Mouse (Mus musculus): ENCODE measurements around the gene Med27. TPM values are rescaled to one million over a fixed set of nuclear protein-coding genes. Genes with fewer than 3 reads are reported as not detected.

Gene Med27
- polyA plus RNA-seq, 1 experiment: 44.0 TPM

DNA sequence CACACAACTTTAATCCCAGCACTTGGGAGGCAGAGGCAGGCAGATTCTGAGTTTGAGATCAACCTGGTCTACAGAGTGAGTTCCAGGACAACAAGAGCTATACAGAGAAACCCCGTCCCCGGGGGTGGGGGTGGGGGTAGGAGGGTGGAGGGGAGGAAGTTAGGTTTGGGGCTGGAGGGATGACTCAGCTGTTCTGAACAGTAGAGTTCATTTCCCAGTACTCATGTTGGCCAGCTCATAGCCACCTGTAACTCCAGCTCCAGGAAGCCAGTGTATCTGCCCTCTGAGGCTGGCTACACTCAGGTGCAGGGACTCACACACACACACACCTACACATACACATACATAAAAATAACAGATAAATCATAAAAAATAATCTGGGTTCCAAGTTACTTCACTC lies 111.1 kb downstream of the Med27 start:
- no peaks in the 10 kb centered on the region for H3K36me3 ChIP-seq (ENCODE audit: control insufficient read depth, insufficient read depth)
- no peak overlapping the region for H3K4me3 ChIP-seq
- no peak overlapping the region for H3ac ChIP-seq (ENCODE audit: control insufficient read depth, insufficient read length)
- no peak for TF ChIP-seq USF1 (IDR thresholded peaks at IDR 0.05; ENCODE audit: low read depth)
- no peak for TF ChIP-seq POLR2AphosphoS2 (IDR thresholded peaks at IDR 0.05; ENCODE audit: insufficient read length, low read depth)
- no peak for TF ChIP-seq TCF12 (IDR thresholded peaks at IDR 0.05; ENCODE audit: insufficient read depth, poor library complexity, severe bottlenecking)
- no peak for TF ChIP-seq MYOD1 (IDR thresholded peaks at IDR 0.05; ENCODE audit: control insufficient read depth in 1 of 3, insufficient read length in 2 of 3, low read depth in 2 of 3)
- no peak for TF ChIP-seq MYOG (IDR thresholded peaks at IDR 0.05; ENCODE audit: control insufficient read depth in 1 of 3, insufficient read depth in 1 of 3, insufficient read length in 2 of 3, low read depth in 2 of 3)
- TF ChIP-seq E2F4 (IDR thresholded peaks at IDR 0.05; ENCODE audit: insufficient read depth): no peak
- TF ChIP-seq POLR2A (IDR thresholded peaks at IDR 0.05; ENCODE audit: insufficient read length, low read depth): no peak
- H3K27me3 ChIP-seq (ENCODE audit: control insufficient read depth, insufficient read depth, insufficient read length): no peaks in the 10 kb centered on the region
- no peak overlapping the region for H3K4me2 ChIP-seq (ENCODE audit: low read depth)
- H3K79me2 ChIP-seq (ENCODE audit: control insufficient read depth, insufficient read depth): no peaks in the 10 kb centered on the region

DNA sequence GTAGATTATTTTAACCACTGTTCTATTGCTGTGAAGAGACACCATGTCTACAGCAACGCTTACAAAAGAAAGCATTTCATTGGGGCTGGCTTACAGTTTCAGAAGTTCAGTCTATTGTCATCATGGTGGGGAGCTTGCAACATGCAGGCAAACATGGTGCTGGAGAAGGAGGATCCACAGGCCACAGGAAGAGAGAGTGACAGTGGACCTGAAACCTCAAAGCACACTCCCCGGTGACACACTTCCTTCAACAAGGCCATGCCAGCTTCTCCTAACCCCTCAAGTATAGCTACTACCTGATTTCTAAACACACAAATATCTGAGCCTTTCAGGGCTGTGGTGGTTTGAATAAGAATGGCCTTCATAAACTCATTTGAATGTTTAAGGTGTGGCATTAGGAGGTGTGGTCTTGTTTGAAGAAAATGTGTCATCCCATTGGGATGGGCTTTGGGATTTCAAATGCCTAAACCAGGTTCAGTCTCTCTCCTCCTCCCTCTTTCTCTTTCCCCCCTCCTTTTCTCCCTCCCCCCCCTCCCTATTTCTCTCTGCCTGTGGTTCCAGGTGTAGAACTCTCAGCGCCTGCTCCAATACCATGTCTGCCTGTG lies 111.8 kb downstream of the Med27 start:
- TF ChIP-seq MYOG (IDR thresholded peaks at IDR 0.05; ENCODE audit: control insufficient read depth in 1 of 3, insufficient read depth in 1 of 3, insufficient read length in 2 of 3, low read depth in 2 of 3): no peak
- no peak for TF ChIP-seq E2F4 (IDR thresholded peaks at IDR 0.05; ENCODE audit: insufficient read depth)
- TF ChIP-seq USF1 (IDR thresholded peaks at IDR 0.05; ENCODE audit: low read depth): no peak
- TF ChIP-seq TCF3 (IDR thresholded peaks at IDR 0.05; ENCODE audit: insufficient read length, low read depth): no peak
- no peak for TF ChIP-seq SRF (IDR thresholded peaks at IDR 0.05; ENCODE audit: control insufficient read depth, insufficient read length, low read depth)
- no peak for TF ChIP-seq REST (IDR thresholded peaks at IDR 0.05; ENCODE audit: insufficient read depth, insufficient read length)
- Histone ChIP-seq H3K79me2 (ENCODE audit: control insufficient read depth, insufficient read depth) (no peaks in the 10 kb centered on the region), H3K27me3 (ENCODE audit: control insufficient read depth, insufficient read depth, insufficient read length) (no peaks in the 10 kb centered on the region), H3K4me3 (no peak overlapping the region), H3K36me3 (ENCODE audit: control insufficient read depth, insufficient read depth) (no peaks in the 10 kb centered on the region), H3ac (ENCODE audit: control insufficient read depth, insufficient read length) (no peak overlapping the region), H3K4me2 (ENCODE audit: low read depth) (no peak overlapping the region)

DNA sequence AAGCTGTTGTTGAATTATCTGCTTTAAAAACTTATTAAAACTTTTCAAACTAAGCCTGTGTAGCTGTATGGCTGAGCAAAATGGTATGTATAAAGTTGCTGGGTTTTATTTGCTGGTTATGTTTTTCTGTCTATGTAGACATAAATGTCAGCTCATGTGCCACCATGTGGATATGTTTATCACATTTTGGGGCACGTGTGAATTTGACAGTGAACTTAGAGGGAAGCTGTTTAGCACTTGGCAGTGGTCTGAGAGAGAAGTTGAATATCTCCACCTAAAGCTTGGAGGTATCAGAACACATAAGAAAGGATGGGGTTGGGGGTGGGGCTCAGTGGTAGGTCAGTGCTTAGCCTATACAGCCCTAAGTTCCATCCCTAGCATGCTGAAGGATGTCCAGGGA lies 113.0 kb downstream of the Med27 start:
- no peaks in the 10 kb centered on the region for H3K36me3 ChIP-seq (ENCODE audit: control insufficient read depth, insufficient read depth)
- H3ac ChIP-seq (ENCODE audit: control insufficient read depth, insufficient read length): no peak overlapping the region
- H3K79me2 ChIP-seq (ENCODE audit: control insufficient read depth, insufficient read depth): no peaks in the 10 kb centered on the region
- H3K4me2 ChIP-seq (ENCODE audit: low read depth): no peak overlapping the region
- no peaks in the 10 kb centered on the region for H3K27me3 ChIP-seq (ENCODE audit: control insufficient read depth, insufficient read depth, insufficient read length)
- TF ChIP-seq MYOD1 (IDR thresholded peaks at IDR 0.05; ENCODE audit: control insufficient read depth in 1 of 3, insufficient read length in 2 of 3, low read depth in 2 of 3): no peak
- TF ChIP-seq CEBPB (IDR thresholded peaks at IDR 0.05; ENCODE audit: insufficient read depth, poor library complexity, severe bottlenecking): no peak
- no peak for TF ChIP-seq TCF12 (IDR thresholded peaks at IDR 0.05; ENCODE audit: insufficient read depth, poor library complexity, severe bottlenecking)
- no peak for TF ChIP-seq POLR2A (IDR thresholded peaks at IDR 0.05; ENCODE audit: insufficient read length, low read depth)
- no peak for TF ChIP-seq REST (IDR thresholded peaks at IDR 0.05; ENCODE audit: insufficient read depth, insufficient read length)
- TF ChIP-seq USF1 (IDR thresholded peaks at IDR 0.05; ENCODE audit: low read depth): no peak
- no peak overlapping the region for H3K4me3 ChIP-seq

DNA sequence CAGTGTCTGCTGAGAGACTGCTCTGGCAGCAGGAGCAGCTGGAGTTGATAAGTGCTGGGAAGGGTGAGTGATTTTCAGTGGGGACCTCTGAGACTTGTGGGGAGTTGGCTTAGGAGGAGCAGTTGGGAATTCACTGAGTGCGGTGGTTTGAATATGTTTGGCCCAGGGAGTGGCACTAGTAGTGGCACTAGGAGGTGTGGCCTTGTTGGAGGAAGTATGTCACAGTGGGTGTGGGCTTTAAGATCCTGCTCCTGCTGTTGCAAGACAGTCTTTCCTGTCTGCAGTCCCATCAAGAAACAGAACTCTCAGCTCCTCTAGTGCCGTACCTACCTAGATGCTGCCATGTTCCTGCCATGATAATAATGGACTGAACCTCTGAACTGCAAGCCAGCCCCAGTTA lies 115.2 kb downstream of the Med27 start:
- Histone ChIP-seq H3K4me3 (no peak overlapping the region), H3ac (ENCODE audit: control insufficient read depth, insufficient read length) (no peak overlapping the region), H3K79me2 (ENCODE audit: control insufficient read depth, insufficient read depth) (no peaks in the 10 kb centered on the region), H3K36me3 (ENCODE audit: control insufficient read depth, insufficient read depth) (no peaks in the 10 kb centered on the region), H3K27me3 (ENCODE audit: control insufficient read depth, insufficient read depth, insufficient read length) (no peaks in the 10 kb centered on the region), H3K4me2 (ENCODE audit: low read depth) (no peak overlapping the region)
- no peak for TF ChIP-seq MYOD1 (IDR thresholded peaks at IDR 0.05; ENCODE audit: control insufficient read depth in 1 of 3, insufficient read length in 2 of 3, low read depth in 2 of 3)
- TF ChIP-seq POLR2AphosphoS2 (IDR thresholded peaks at IDR 0.05; ENCODE audit: insufficient read length, low read depth): no peak
- no peak for TF ChIP-seq MYOG (IDR thresholded peaks at IDR 0.05; ENCODE audit: control insufficient read depth in 1 of 3, insufficient read depth in 1 of 3, insufficient read length in 2 of 3, low read depth in 2 of 3)
- no peak for TF ChIP-seq SRF (IDR thresholded peaks at IDR 0.05; ENCODE audit: control insufficient read depth, insufficient read length, low read depth)
- no peak for TF ChIP-seq MAX (IDR thresholded peaks at IDR 0.05; ENCODE audit: low read depth)
- TF ChIP-seq REST (IDR thresholded peaks at IDR 0.05; ENCODE audit: insufficient read depth, insufficient read length): no peak

GRCm38 (mm10) chr2:29463039-29463585 lies 116.5 kb downstream of the Med27 start:
- TF ChIP-seq POLR2AphosphoS2 (IDR thresholded peaks at IDR 0.05; ENCODE audit: insufficient read length, low read depth) (no peak), E2F4 (IDR thresholded peaks at IDR 0.05; ENCODE audit: insufficient read depth) (no peak), REST (IDR thresholded peaks at IDR 0.05; ENCODE audit: insufficient read depth, insufficient read length) (no peak), POLR2A (IDR thresholded peaks at IDR 0.05; ENCODE audit: insufficient read length, low read depth) (no peak), USF1 (IDR thresholded peaks at IDR 0.05; ENCODE audit: low read depth) (no peak), MYOD1 (IDR thresholded peaks at IDR 0.05; ENCODE audit: control insufficient read depth in 1 of 3, insufficient read length in 2 of 3, low read depth in 2 of 3) (no peak), SRF (IDR thresholded peaks at IDR 0.05; ENCODE audit: control insufficient read depth, insufficient read length, low read depth) (no peak), TCF12 (IDR thresholded peaks at IDR 0.05; ENCODE audit: insufficient read depth, poor library complexity, severe bottlenecking) (no peak), CEBPB (IDR thresholded peaks at IDR 0.05; ENCODE audit: insufficient read depth, poor library complexity, severe bottlenecking) (no peak), MAX (IDR thresholded peaks at IDR 0.05; ENCODE audit: low read depth) (no peak), MYOG (IDR thresholded peaks at IDR 0.05; ENCODE audit: control insufficient read depth in 1 of 3, insufficient read depth in 1 of 3, insufficient read length in 2 of 3, low read depth in 2 of 3) (no peak), TCF3 (IDR thresholded peaks at IDR 0.05; ENCODE audit: insufficient read length, low read depth) (no peak)
- Histone ChIP-seq H3K4me2 (ENCODE audit: low read depth) (no peak overlapping the region), H3K36me3 (ENCODE audit: control insufficient read depth, insufficient read depth) (no peaks in the 10 kb centered on the region), H3K27me3 (ENCODE audit: control insufficient read depth, insufficient read depth, insufficient read length) (no peaks in the 10 kb centered on the region), H3ac (ENCODE audit: control insufficient read depth, insufficient read length) (no peak overlapping the region), H3K4me3 (no peak overlapping the region), H3K79me2 (ENCODE audit: control insufficient read depth, insufficient read depth) (no peaks in the 10 kb centered on the region)

Data from myocyte (in vitro differentiated cells).